Mouse (Mus musculus): ENCODE measurements around the gene Kcnq2. TPM values are rescaled to one million over a fixed set of nuclear protein-coding genes. Genes with fewer than 3 reads are reported as not detected.

Kcnq2 gene
- polyA plus RNA-seq, 1 experiment from 2014 or later = 18.9 TPM

GRCm38 (mm10) chr2:181158471-181158870, 23.4 kb upstream of the Kcnq2 start:
- H3K27ac ChIP-seq (ENCODE audit: low read depth, low read length) = no peak overlapping the region
- ATAC-seq (ENCODE audit: low FRiP score) (no peak), DNase-seq (ENCODE audit: low spot score) (no peak)
- H3K4me2 ChIP-seq (replicated peaks; ENCODE audit: low read depth, low read length) = no peak overlapping the region
- WGBS = 94% methylated on average over 2 of the region's 2 CpGs
- H3K27me3 ChIP-seq (ENCODE audit: control insufficient read depth, insufficient read depth, low read length) = peaks cover 19% of the 10 kb centered on the region
- H3K4me3 ChIP-seq (ENCODE audit: low read depth, low read length) = no peak overlapping the region
- H3K4me1 ChIP-seq (replicated peaks; ENCODE audit: control insufficient read depth, insufficient read depth, low read length) = no peaks in the 10 kb centered on the region; the same call in none of the 2 replicates
- H3K9ac ChIP-seq (ENCODE audit: low read depth, low read length) = no peak overlapping the region
- no peaks in the 10 kb centered on the region for H3K9me3 ChIP-seq (ENCODE audit: control insufficient read depth, low read length)
- H3K36me3 ChIP-seq (ENCODE audit: control insufficient read depth, insufficient read depth, low read length) = no peaks in the 10 kb centered on the region

- Histone ChIP-seq H3K4me2 (replicated peaks; ENCODE audit: low read depth, low read length) (no peak overlapping the region), H3K9ac (ENCODE audit: low read depth, low read length) (no peak overlapping the region), H3K27me3 (ENCODE audit: control insufficient read depth, insufficient read depth, low read length) (peaks cover 19% of the 10 kb centered on the region), H3K4me1 (replicated peaks; ENCODE audit: control insufficient read depth, insufficient read depth, low read length) (no peaks in the 10 kb centered on the region; the same call in none of the 2 replicates), H3K9me3 (ENCODE audit: control insufficient read depth, low read length) (no peaks in the 10 kb centered on the region), H3K4me3 (ENCODE audit: low read depth, low read length) (no peak overlapping the region), H3K36me3 (ENCODE audit: control insufficient read depth, insufficient read depth, low read length) (no peaks in the 10 kb centered on the region), H3K27ac (ENCODE audit: low read depth, low read length) (no peak overlapping the region)
- 83% methylated on average over 6 of the region's 6 CpGs for WGBS
- no peak for ATAC-seq (ENCODE audit: low FRiP score)
- DNase-seq (ENCODE audit: low spot score) = no peak
Measured at GRCm38 (mm10) chr2:181157716-181158302, 22.7 kb upstream of the Kcnq2 start.

DNA sequence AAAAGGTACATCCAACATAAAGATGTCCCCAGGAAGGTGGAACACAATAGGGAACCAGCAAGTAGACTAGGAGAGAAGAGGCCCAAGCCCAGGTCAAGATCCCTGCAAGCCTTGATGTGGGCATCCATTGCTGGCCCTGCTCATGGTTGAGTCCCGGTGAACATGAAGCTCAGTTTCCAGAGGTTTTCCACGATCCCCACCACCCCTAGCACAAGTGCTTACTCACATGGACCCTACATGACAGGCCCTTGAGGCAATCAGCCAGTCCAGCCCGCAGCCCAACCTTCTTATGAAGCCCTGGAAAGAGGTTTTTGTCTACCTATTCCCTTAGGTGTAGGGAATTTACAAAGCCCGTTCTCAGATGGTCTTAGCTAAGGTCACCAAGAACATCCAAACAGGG, 22.1 kb upstream of the Kcnq2 start:
- Histone ChIP-seq H3K9me3 (ENCODE audit: control insufficient read depth, low read length) (no peaks in the 10 kb centered on the region), H3K36me3 (ENCODE audit: control insufficient read depth, insufficient read depth, low read length) (no peaks in the 10 kb centered on the region), H3K27me3 (ENCODE audit: control insufficient read depth, insufficient read depth, low read length) (peaks cover 21% of the 10 kb centered on the region), H3K4me1 (replicated peaks; ENCODE audit: control insufficient read depth, insufficient read depth, low read length) (no peaks in the 10 kb centered on the region; the same call in none of the 2 replicates), H3K4me2 (replicated peaks; ENCODE audit: low read depth, low read length) (peak overlapping the region; percentile 57), H3K9ac (ENCODE audit: low read depth, low read length) (peak overlapping the region; percentile 62; the same call in 1 of the 2 replicates), H3K27ac (ENCODE audit: low read depth, low read length) (peak overlapping the region; percentile 48), H3K4me3 (ENCODE audit: low read depth, low read length) (peak overlapping the region; percentile 33)
- no peak for DNase-seq (ENCODE audit: low spot score)
- WGBS = 79% methylated on average over 4 of the region's 4 CpGs
- no peak for ATAC-seq (ENCODE audit: low FRiP score)

GRCm38 (mm10) chr2:181156248-181157121, 21.4 kb upstream of the Kcnq2 start, which contains the start of gene Eef1a2:
Gene Eef1a2 (minus strand): TSS chr2:181157014.
- Histone ChIP-seq H3K36me3 (ENCODE audit: control insufficient read depth, insufficient read depth, low read length) (no peaks in the 10 kb centered on the region), H3K4me2 (replicated peaks; ENCODE audit: low read depth, low read length) (peak within 1 kb of the TSS; percentile 57), H3K9me3 (ENCODE audit: control insufficient read depth, low read length) (no peaks in the 10 kb centered on the region), H3K4me1 (replicated peaks; ENCODE audit: control insufficient read depth, insufficient read depth, low read length) (no peaks in the 10 kb centered on the region; the same call in none of the 2 replicates), H3K27ac (ENCODE audit: low read depth, low read length) (peak within 1 kb of the TSS; percentile 48), H3K27me3 (ENCODE audit: control insufficient read depth, insufficient read depth, low read length) (peaks cover 21% of the 10 kb centered on the region), H3K4me3 (ENCODE audit: low read depth, low read length) (peak within 1 kb of the TSS; percentile 33), H3K9ac (ENCODE audit: low read depth, low read length) (peak within 1 kb of the TSS; percentile 62)
- ATAC-seq (ENCODE audit: low FRiP score) (peak; percentile 50), DNase-seq (ENCODE audit: low spot score) (peak; percentile 51)
- WGBS = 3% methylated on average over 55 of the region's 55 CpGs

DNA sequence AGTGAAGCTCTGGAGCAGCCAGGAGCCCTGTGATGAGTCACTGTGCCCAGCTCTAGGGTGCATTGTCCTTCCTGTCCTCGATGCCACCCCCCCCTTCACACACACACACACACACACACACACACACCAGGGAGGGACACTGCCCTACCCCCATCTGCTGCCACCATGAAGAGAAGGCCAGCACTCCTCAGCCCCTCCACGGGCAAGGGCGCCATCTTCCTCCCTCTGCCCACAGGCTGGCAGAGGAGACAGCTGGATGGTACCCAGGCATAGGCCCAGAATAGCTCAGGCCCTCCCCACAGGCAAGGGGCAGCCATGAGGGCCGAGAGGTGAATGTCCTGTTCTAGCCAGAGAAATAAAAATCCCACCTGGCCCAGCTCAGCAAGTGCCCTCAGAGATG, 20.7 kb upstream of the Kcnq2 start:
- no peak for ATAC-seq (ENCODE audit: low FRiP score)
- Histone ChIP-seq H3K4me1 (replicated peaks; ENCODE audit: control insufficient read depth, insufficient read depth, low read length) (no peaks in the 10 kb centered on the region; the same call in none of the 2 replicates), H3K27me3 (ENCODE audit: control insufficient read depth, insufficient read depth, low read length) (peaks cover 21% of the 10 kb centered on the region), H3K36me3 (ENCODE audit: control insufficient read depth, insufficient read depth, low read length) (no peaks in the 10 kb centered on the region), H3K27ac (ENCODE audit: low read depth, low read length) (no peak overlapping the region), H3K9ac (ENCODE audit: low read depth, low read length) (no peak overlapping the region), H3K9me3 (ENCODE audit: control insufficient read depth, low read length) (no peaks in the 10 kb centered on the region), H3K4me2 (replicated peaks; ENCODE audit: low read depth, low read length) (peak overlapping the region; percentile 57; the same call in 1 of the 2 replicates), H3K4me3 (ENCODE audit: low read depth, low read length) (peak overlapping the region; percentile 33; the same call in 1 of the 2 replicates)
- WGBS = 73% methylated on average over 4 of the region's 4 CpGs
- no peak for DNase-seq (ENCODE audit: low spot score)

GRCm38 (mm10) chr2:181154831-181155415, 19.8 kb upstream of the Kcnq2 start:
- ATAC-seq (ENCODE audit: low FRiP score) (no peak), DNase-seq (ENCODE audit: low spot score) (no peak)
- H3K9ac ChIP-seq (ENCODE audit: low read depth, low read length) = no peak overlapping the region
- no peaks in the 10 kb centered on the region; the same call in none of the 2 replicates for H3K4me1 ChIP-seq (replicated peaks; ENCODE audit: control insufficient read depth, insufficient read depth, low read length)
- 88% methylated on average over 8 of the region's 8 CpGs for WGBS
- H3K27ac ChIP-seq (ENCODE audit: low read depth, low read length) = no peak overlapping the region
- peaks cover 21% of the 10 kb centered on the region for H3K27me3 ChIP-seq (ENCODE audit: control insufficient read depth, insufficient read depth, low read length)
- H3K36me3 ChIP-seq (ENCODE audit: control insufficient read depth, insufficient read depth, low read length) = no peaks in the 10 kb centered on the region
- H3K4me2 ChIP-seq (replicated peaks; ENCODE audit: low read depth, low read length) = no peak overlapping the region
- H3K4me3 ChIP-seq (ENCODE audit: low read depth, low read length) = no peak overlapping the region
- H3K9me3 ChIP-seq (ENCODE audit: control insufficient read depth, low read length) = no peaks in the 10 kb centered on the region

DNA sequence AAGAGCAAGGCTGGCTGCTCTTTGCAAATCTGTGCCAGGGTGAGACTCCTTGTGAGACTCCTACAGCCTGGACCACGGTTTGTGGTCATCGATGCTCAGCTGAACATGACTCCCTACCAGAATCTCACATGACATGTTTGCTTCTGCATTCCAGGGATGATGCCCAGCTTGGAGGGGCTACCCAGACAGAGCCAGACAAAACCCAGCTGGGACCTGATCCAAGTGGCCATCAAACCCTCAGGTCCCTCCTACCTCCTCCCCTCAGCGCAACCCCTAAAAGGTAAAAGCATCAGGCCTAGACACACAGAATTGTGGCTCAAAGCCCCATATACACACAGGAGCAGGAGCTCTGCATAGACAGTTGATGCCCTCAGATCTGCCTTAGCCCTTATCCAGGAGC, 19.3 kb upstream of the Kcnq2 start:
- H3K9ac ChIP-seq (ENCODE audit: low read depth, low read length) = no peak overlapping the region
- ATAC-seq (ENCODE audit: low FRiP score) (no peak), DNase-seq (ENCODE audit: low spot score) (no peak)
- whole genome bisulfite sequencing = 92% methylated on average over 3 of the region's 3 CpGs
- H3K4me2 ChIP-seq (replicated peaks; ENCODE audit: low read depth, low read length) = no peak overlapping the region
- no peak overlapping the region for H3K4me3 ChIP-seq (ENCODE audit: low read depth, low read length)
- H3K9me3 ChIP-seq (ENCODE audit: control insufficient read depth, low read length) = no peaks in the 10 kb centered on the region
- H3K4me1 ChIP-seq (replicated peaks; ENCODE audit: control insufficient read depth, insufficient read depth, low read length) = no peaks in the 10 kb centered on the region; the same call in 1 of the 2 replicates
- H3K36me3 ChIP-seq (ENCODE audit: control insufficient read depth, insufficient read depth, low read length) = no peaks in the 10 kb centered on the region
- no peak overlapping the region for H3K27ac ChIP-seq (ENCODE audit: low read depth, low read length)
- H3K27me3 ChIP-seq (ENCODE audit: control insufficient read depth, insufficient read depth, low read length) = peaks cover 23% of the 10 kb centered on the region

- 13% methylated on average over 1 of the region's 1 CpGs for WGBS
- Histone ChIP-seq H3K4me3 (ENCODE audit: low read depth, low read length) (no peak overlapping the region), H3K9me3 (ENCODE audit: control insufficient read depth, low read length) (no peaks in the 10 kb centered on the region), H3K9ac (ENCODE audit: low read depth, low read length) (no peak overlapping the region), H3K4me1 (replicated peaks; ENCODE audit: control insufficient read depth, insufficient read depth, low read length) (no peaks in the 10 kb centered on the region), H3K27me3 (ENCODE audit: control insufficient read depth, insufficient read depth, low read length) (peaks cover 27% of the 10 kb centered on the region), H3K36me3 (ENCODE audit: control insufficient read depth, insufficient read depth, low read length) (no peaks in the 10 kb centered on the region), H3K4me2 (replicated peaks; ENCODE audit: low read depth, low read length) (no peak overlapping the region), H3K27ac (ENCODE audit: low read depth, low read length) (no peak overlapping the region)
- DNase-seq (ENCODE audit: low spot score) (peak; percentile 38), ATAC-seq (ENCODE audit: low FRiP score) (no peak)
Measured at GRCm38 (mm10) chr2:181153837-181154236, 18.7 kb upstream of the Kcnq2 start.

Measured in hindbrain, embryonic 11.5 days (tissue).